Mouse (Mus musculus): ENCODE results near the gene Gm11084.

DNA sequence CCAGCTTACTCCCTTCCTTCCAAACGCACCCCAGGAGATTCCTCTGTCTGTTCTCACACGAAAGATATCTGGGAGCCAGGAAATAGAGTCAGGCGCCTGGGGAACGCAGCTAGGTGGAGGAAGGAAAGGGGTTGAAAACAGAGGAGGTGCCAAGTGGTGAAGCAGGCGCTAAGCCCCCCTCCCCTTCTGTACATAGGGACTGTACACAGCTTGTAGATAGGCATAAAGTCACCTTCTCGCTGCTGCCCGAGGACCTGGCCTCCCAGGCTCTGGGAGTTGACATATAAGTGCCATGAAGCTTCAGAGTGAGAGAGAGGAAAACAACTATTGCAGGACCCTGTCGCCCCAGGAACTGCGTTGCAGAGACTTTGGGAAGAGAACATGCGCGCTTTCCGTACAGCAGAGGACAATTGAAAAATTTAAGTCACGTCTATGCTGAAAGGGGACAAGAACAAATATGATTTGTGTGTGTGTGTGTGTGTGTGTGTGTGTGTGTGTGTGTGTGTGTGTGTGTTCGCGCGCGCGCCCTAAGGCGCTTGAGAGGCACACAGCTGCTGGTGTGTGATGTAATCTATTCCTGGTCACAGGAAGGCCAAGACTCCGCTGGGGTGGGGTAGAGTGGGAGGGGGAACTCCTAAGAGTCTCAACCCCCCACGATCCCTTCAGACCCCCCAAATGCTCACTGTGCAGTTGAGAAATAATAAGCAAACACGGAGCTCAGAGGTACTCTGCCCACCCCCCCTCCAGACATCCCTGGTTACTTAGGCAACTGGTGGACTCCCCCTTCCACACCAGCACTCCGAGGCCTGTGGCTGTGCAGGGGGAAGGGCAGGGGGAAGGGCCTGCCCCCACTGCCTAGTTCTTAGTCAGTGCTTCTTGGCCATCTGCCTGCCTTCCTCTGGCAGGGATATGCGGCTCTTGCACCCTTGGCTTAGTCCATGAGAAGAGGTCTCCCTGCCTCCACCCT, 17.5 kb upstream of the Gm11084 start:
- TF ChIP-seq POLR2A (IDR thresholded peaks at IDR 0.05; ENCODE audit: borderline replicate concordance, extremely low read depth, insufficient read depth, insufficient read length, poor library complexity, severe bottlenecking) (no peak), CTCF (IDR thresholded peaks at IDR 0.05; ENCODE audit: borderline replicate concordance, extremely low read depth, insufficient read depth, insufficient read length) (no peak)
